Mouse (Mus musculus) neural tube, embryonic 14.5 days (tissue): Measurements from ENCODE around the gene Rhobtb3. TPM values are rescaled to one million over a fixed set of nuclear protein-coding genes. Genes with fewer than 3 reads are reported as not detected.
"Not testable (repeated sequence)": the region's sequence is repeated elsewhere in the genome, so short reads cannot be mapped to it uniquely, and the experiment has no call there.

Experiments
- ATAC-seq: fragments of 200-750 bp; cut with Nextera tagmentation; 2 replicates; pipeline ENCODE4 v1.8.0; 2017; ENCODE audit warnings: low read depth, mild to moderate bottlenecking, moderate TSS enrichment, moderate library complexity
- H3K27ac ChIP-seq: fragments of 300-500 bp; sonication (generic); 2 replicates; pipeline ENCODE4 v1.5.1; 2014; ENCODE audit warnings: low read depth, mild to moderate bottlenecking, control low read depth, low read length, moderate library complexity, mixed read lengths
- H3K27me3 ChIP-seq: fragments of 300-500 bp; sonication (generic); 2 replicates; pipeline ENCODE4 v1.6.1; 2014; ENCODE audit warnings: low read length; ENCODE audit not compliant: control insufficient read depth, insufficient read depth
- H3K36me3 ChIP-seq: fragments of 300-500 bp; sonication (generic); 2 replicates; pipeline ENCODE4 v1.6.1; 2014; ENCODE audit warnings: low read length, mixed read lengths; ENCODE audit not compliant: control insufficient read depth, insufficient read depth
- H3K4me1 ChIP-seq: fragments of 300-500 bp; sonication (generic); 2 replicates; pipeline ENCODE4 v1.6.1; 2014; ENCODE audit warnings: low read length; ENCODE audit not compliant: control insufficient read depth, insufficient read depth
- H3K4me2 ChIP-seq: fragments of 300-500 bp; sonication (generic); 2 replicates; pipeline ENCODE4 v1.6.1; 2014; ENCODE audit warnings: mild to moderate bottlenecking, low read depth, low read length, control low read depth
- H3K4me3 ChIP-seq: fragments of 300-500 bp; sonication (generic); 2 replicates; pipeline ENCODE4 v1.5.1; 2014; ENCODE audit warnings: low read depth, low read length, control low read depth, mixed read lengths
- H3K9ac ChIP-seq: fragments of 300-500 bp; sonication (generic); replicated peaks from 2 replicates; pipeline ENCODE4 v1.6.1; 2014; ENCODE audit warnings: low read depth, mild to moderate bottlenecking, control low read depth, low read length, mixed read lengths
- H3K9me3 ChIP-seq: fragments of 300-500 bp; sonication (generic); 2 replicates; pipeline ENCODE4 v1.6.1; 2016; ENCODE audit warnings: low read length; ENCODE audit not compliant: control insufficient read depth
- WGBS: fragments of 180-500 bp; shearing (Covaris S2); extraction: QIAGEN DNeasy Blood & Tissue Kit; methylation state at CpG from one replicate; pipeline ENCODE4 v1.1.7; 2014; 5-methylcytosine and 5-hydroxymethylcytosine counted together
- polyA plus RNA-seq: library from polyadenylated mRNA; unstranded; fragments of >200 nt; fragmentation: Nextera tagmentation; extraction: Ambion mirVana; gene quantifications from 2 replicates; pipeline ENCODE4 v1.2.1, GENCODE M21; 2014

The Rhobtb3 gene
- polyA plus RNA-seq, 1 experiment from 2014 or later, result 29.3 TPM

DNA sequence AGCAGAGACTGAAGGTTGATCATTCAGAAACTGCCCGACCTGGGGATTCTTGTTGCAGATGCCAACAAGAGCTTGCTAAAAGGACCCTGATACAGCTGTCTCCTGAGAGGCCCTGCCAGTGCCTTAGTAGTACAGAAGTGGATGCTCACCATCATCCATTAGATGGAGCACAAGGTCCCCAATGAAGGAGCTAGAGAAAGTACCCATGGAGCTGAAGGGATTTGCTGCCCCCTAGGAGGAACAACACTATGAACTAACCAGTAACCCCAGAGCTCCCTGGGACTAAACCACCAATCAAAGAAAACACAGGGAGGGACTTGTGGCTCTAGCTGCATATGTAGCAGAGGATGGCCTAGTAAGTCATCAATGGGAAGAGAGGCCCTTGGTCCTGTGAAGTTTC is 42.8 kb downstream of the Rhobtb3 start:
- WGBS, result 100% methylated on average over 1 of the region's 1 CpGs
- H3K36me3 ChIP-seq, H3K27me3 ChIP-seq, H3K9me3 ChIP-seq, H3K27ac ChIP-seq, H3K4me2 ChIP-seq, H3K9ac ChIP-seq, H3K4me1 ChIP-seq, ATAC-seq, H3K4me3 ChIP-seq: not testable (repeated sequence)

DNA sequence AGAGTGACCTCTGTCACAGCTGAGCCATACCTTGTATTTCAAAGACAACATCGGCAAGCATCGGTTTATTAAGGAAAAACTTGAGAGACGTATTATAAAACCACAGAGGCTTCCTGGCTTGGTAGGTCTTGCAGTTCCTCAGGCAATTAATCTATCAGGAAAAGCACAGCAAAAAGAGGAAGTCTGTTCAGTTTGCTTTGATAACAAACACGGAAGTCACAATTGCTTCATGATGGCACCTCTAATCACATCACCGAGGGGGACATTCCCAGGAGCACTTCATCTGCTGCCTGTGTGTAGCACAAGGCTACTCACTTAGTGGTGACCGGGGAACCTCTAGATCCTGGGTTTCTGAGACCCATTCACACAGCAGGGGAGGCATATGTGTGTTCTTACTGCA is 50.8 kb downstream of the Rhobtb3 start:
- no peaks in the 10 kb centered on the region for H3K27me3 ChIP-seq
- no peak overlapping the region for H3K4me2 ChIP-seq
- ATAC-seq, result no peak
- no peak overlapping the region for H3K27ac ChIP-seq
- no peak overlapping the region for H3K9ac ChIP-seq
- no peaks in the 10 kb centered on the region for H3K9me3 ChIP-seq
- H3K4me1 ChIP-seq, result no peaks in the 10 kb centered on the region
- 81% methylated on average over 6 of the region's 6 CpGs for WGBS
- no peak overlapping the region for H3K4me3 ChIP-seq
- 0 out of 2 replicates have a peak, but pooled peaks cover 3% of the 10 kb centered on the region for H3K36me3 ChIP-seq

DNA sequence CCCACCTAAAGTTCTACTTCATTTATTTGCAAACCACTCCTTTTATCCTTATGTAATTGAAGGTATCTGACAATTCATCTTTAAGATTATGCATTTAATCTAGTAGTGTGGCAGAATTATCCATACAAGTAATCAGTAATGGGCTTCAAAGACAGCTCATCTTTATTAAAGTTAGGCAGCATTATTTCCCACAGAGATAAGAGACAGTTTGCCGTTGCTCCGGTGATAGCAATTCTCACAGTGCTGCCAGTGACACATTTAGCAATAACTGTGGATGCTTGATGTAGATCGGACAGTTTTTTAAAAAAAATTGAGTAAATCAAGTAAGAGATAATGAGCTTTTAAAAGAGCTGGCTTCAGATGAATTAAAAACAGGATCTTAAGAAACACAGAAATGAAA is 51.4 kb downstream of the Rhobtb3 start:
- ATAC-seq, result no peak
- H3K4me1 ChIP-seq, result no peaks in the 10 kb centered on the region
- WGBS, result 82% methylated on average over 3 of the region's 3 CpGs
- no peak overlapping the region for H3K4me3 ChIP-seq
- no peak overlapping the region for H3K9ac ChIP-seq
- H3K9me3 ChIP-seq, result no peaks in the 10 kb centered on the region
- H3K27ac ChIP-seq, result no peak overlapping the region
- H3K4me2 ChIP-seq, result no peak overlapping the region
- H3K27me3 ChIP-seq, result no peaks in the 10 kb centered on the region
- H3K36me3 ChIP-seq, result 0 out of 2 replicates have a peak, but pooled peaks cover 3% of the 10 kb centered on the region

DNA sequence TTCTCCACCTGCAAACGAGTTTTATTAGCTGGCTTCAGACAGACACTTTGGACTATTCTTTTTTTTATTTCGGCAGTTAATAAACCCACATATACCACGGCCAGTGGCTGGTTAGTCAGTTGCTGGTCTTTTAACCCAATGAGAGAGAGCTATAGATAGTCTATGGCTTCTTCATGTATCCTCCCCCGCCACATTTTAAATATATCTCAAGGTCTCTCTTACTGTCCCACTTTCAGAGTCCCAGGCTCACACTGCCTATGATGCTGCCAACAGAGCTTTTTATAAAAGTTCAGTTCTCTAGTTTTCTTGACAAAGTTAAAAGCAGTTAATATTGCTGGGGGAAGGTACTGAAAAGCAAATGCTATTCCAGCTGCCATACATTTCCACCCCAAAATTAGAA is 51.9 kb downstream of the Rhobtb3 start:
- Histone ChIP-seq H3K4me2 (no peak overlapping the region), H3K4me3 (no peak overlapping the region)
- WGBS, result 93% methylated on average over 4 of the region's 4 CpGs

DNA sequence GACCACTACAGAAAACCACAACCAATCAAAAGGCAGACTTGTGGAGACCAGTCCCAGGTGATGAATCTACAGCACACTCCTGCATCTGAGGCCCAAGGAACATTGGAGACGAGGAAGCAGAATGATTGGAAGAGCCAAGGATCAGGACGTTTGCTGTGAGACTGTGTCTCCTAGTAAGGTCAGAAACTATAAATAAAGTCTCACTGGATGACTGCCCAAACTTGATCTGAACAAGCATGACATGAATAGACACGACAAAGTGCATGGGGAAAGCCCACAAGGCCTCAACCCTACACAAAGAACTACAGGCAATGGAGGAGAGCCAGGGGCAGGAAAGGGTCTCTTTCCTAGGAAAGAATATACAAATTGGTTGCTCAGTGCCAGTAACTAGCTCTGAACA is 59.9 kb downstream of the Rhobtb3 start:
- H3K9me3 ChIP-seq, result no peaks in the 10 kb centered on the region
- no peak overlapping the region for H3K4me2 ChIP-seq
- H3K4me3 ChIP-seq, result no peak overlapping the region
- no peak for ATAC-seq
- WGBS, result 77% methylated on average over 3 of the region's 3 CpGs
- H3K36me3 ChIP-seq, result no peaks in the 10 kb centered on the region; the same call in 1 of the 2 replicates
- H3K27me3 ChIP-seq, result no peaks in the 10 kb centered on the region
- H3K4me1 ChIP-seq, result no peaks in the 10 kb centered on the region
- H3K27ac ChIP-seq, result no peak overlapping the region
- H3K9ac ChIP-seq, result no peak overlapping the region

More for the DNA sequence above, 51.9 kb downstream of the Rhobtb3 start:
- H3K36me3 ChIP-seq, result 0 out of 2 replicates have a peak, but pooled peaks cover 3% of the 10 kb centered on the region
- no peak overlapping the region for H3K27ac ChIP-seq
- no peaks in the 10 kb centered on the region for H3K27me3 ChIP-seq
- H3K4me1 ChIP-seq, result no peaks in the 10 kb centered on the region
- ATAC-seq, result no peak
- H3K9me3 ChIP-seq, result no peaks in the 10 kb centered on the region
- no peak overlapping the region for H3K9ac ChIP-seq

DNA sequence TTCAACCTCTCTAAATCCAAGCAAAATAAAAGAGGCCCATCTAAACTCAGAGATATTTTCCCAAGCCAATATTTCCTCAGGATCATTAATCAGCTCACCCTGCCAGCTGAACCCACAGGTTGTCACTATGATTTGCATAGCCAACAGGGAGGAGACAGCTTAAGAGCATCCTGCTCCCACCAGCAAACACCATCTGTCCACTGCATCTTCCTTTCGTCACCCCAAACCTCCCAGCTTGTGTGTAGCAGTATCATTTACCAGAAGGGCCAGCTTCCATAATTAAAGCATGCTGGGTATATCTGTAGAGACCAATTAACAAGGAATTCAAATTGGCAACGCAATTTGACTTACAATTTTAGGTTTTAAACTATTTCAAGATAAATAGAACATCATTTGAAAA is 63.2 kb downstream of the Rhobtb3 start:
- WGBS, result 49% methylated on average over 2 of the region's 2 CpGs
- Histone ChIP-seq H3K9me3 (no peaks in the 10 kb centered on the region), H3K4me1 (no peaks in the 10 kb centered on the region), H3K36me3 (peaks cover 6% of the 10 kb centered on the region), H3K27ac (no peak overlapping the region), H3K9ac (no peak overlapping the region), H3K27me3 (no peaks in the 10 kb centered on the region), H3K4me2 (no peak overlapping the region), H3K4me3 (no peak overlapping the region)
- peak; percentile 55; the same call in 1 of the 2 replicates for ATAC-seq

DNA sequence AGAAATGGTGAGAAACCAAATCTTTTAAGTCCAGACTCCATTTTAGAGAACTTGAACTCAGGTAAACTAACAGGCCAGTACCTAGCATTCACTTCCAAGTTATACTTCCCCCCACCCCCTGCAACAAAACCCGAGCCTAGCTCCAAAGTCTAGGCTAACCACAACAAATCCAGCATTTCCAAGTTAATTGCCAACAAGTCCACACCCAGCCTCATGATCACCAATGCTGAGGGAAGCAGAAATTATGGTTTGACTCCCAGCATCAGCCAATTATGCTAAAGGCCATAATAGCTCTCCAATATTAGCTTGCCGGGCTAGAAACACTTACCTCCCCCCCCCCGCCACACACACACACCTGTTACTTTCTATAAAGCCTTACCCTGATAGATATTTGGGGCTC is 64.0 kb downstream of the Rhobtb3 start:
- no peak overlapping the region for H3K4me2 ChIP-seq
- H3K4me3 ChIP-seq, result no peak overlapping the region
- no peak overlapping the region for H3K27ac ChIP-seq
- H3K9ac ChIP-seq, result no peak overlapping the region
- peaks cover 8% of the 10 kb centered on the region for H3K36me3 ChIP-seq
- no peak for ATAC-seq
- H3K27me3 ChIP-seq, result no peaks in the 10 kb centered on the region
- 82% methylated on average over 3 of the region's 3 CpGs for WGBS
- no peaks in the 10 kb centered on the region for H3K9me3 ChIP-seq
- H3K4me1 ChIP-seq, result no peaks in the 10 kb centered on the region

DNA sequence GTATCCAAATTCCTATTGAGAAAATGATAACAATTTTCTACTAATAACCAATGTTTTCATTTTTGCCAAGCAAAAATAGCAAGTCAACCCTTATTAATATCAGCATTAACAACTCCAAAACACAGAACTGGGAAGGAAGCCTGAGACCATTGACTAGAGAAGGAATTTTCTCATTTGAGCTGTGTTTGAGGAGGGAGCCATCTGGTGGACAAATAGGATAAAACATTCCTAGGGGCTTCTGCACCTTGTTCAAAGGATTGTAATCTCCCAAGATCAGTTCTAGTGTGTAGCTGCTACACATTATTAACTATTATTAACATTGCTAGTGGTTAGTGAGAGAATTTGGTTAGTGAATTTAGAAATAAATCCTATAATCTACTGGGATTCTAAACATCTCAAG is 65.8 kb downstream of the Rhobtb3 start:
- Histone ChIP-seq H3K4me1 (no peaks in the 10 kb centered on the region), H3K36me3 (peaks cover 11% of the 10 kb centered on the region), H3K4me3 (no peak overlapping the region), H3K27me3 (no peaks in the 10 kb centered on the region), H3K9me3 (no peaks in the 10 kb centered on the region), H3K27ac (no peak overlapping the region), H3K9ac (no peak overlapping the region), H3K4me2 (no peak overlapping the region)
- peak; percentile 65; the same call in 1 of the 2 replicates for ATAC-seq

DNA sequence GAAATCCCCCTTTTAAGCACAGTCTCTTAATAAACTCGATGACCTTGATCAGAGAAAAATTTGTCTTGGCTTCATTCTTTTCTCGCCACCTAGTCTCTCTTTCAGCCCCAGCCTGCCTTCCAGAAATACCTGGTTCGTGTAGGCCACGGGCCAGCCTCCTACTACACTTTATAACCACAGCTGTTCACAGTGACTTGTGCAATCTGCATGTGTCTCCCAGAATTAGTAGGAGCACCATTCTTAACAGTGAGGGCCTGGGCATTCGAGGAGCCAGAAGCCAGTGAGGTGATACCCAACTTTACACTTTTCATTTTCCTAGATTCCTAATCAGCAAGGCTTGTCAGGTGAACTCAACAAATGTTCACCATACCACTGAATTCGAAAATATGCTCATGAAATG is 67.1 kb downstream of the Rhobtb3 start:
- 85% methylated on average over 6 of the region's 6 CpGs for WGBS
- H3K36me3 ChIP-seq, result peaks cover 11% of the 10 kb centered on the region
- H3K4me2 ChIP-seq, result no peak overlapping the region
- no peak for ATAC-seq
- H3K4me3 ChIP-seq, result no peak overlapping the region
- H3K27ac ChIP-seq, result no peak overlapping the region
- H3K4me1 ChIP-seq, result no peaks in the 10 kb centered on the region
- no peaks in the 10 kb centered on the region for H3K9me3 ChIP-seq
- no peak overlapping the region for H3K9ac ChIP-seq
- H3K27me3 ChIP-seq, result no peaks in the 10 kb centered on the region

DNA sequence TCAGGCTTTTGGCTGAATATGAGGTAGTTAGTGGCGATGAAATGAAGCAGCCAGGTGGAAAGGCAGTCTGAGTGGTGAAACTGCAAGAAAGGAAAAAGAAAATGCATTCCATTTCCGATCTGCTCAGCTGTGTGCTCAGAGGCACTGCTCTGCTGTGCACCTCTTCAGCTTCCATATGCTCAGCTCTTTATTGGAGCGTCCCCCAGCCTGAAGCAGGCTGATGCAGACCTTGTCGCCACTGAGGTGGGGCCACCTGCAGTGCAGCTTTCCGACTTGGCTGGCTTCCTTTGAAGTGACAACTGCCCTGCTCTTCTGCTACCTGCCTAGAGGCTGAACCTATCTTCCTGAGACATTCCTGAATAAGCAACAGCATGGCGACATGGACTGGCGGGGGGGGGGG is 67.5 kb downstream of the Rhobtb3 start:
- H3K36me3 ChIP-seq, result peaks cover 11% of the 10 kb centered on the region
- H3K27ac ChIP-seq, H3K4me1 ChIP-seq, H3K27me3 ChIP-seq, H3K4me3 ChIP-seq, H3K4me2 ChIP-seq, ATAC-seq, H3K9ac ChIP-seq, H3K9me3 ChIP-seq: not testable (repeated sequence)
- 72% methylated on average over 7 of the region's 7 CpGs for WGBS
